Mouse (Mus musculus): ENCODE data around the gene Ankrd35. TPM values are rescaled to one million over a fixed set of nuclear protein-coding genes. Genes with fewer than 3 reads are reported as not detected.
"Not testable (repeated sequence)": the region's sequence is repeated elsewhere in the genome, so short reads cannot be mapped to it uniquely, and the experiment has no call there.

Ankrd35 gene
- total RNA-seq, 2 experiments from 2014 or later: 2.7 to 3.3 TPM

DNA sequence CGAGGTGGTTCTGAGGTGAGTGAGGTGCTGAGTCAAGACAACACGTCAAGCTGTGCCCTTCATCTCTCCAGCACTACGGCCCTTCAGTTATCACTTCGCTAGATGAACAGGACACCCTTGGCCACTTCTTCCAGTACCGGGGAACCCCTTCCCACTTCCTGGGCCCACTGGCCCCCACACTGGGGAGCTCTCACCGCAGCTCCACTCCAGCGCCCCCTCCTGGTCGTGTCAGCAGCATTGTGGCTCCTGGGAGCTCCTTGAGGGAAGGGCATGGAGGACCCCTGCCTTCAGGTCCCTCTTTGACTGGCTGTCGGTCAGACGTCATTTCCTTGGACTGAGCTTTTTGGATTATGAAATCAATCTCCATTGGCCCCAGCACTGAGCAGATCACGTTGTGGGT is 34.8 kb downstream of the Ankrd35 start:
- DNase-seq (ENCODE audit: low spot score in 2 of 2): no peak

- DNase-seq (ENCODE audit: low spot score in 2 of 2): no peak
Observed at GRCm38 (mm10) chr3:96706217-96706616, 36.3 kb downstream of the Ankrd35 start.

- no peak for DNase-seq (ENCODE audit: low spot score in 2 of 2)
Observed at GRCm38 (mm10) chr3:96706984-96707383, 37.1 kb downstream of the Ankrd35 start.

DNA sequence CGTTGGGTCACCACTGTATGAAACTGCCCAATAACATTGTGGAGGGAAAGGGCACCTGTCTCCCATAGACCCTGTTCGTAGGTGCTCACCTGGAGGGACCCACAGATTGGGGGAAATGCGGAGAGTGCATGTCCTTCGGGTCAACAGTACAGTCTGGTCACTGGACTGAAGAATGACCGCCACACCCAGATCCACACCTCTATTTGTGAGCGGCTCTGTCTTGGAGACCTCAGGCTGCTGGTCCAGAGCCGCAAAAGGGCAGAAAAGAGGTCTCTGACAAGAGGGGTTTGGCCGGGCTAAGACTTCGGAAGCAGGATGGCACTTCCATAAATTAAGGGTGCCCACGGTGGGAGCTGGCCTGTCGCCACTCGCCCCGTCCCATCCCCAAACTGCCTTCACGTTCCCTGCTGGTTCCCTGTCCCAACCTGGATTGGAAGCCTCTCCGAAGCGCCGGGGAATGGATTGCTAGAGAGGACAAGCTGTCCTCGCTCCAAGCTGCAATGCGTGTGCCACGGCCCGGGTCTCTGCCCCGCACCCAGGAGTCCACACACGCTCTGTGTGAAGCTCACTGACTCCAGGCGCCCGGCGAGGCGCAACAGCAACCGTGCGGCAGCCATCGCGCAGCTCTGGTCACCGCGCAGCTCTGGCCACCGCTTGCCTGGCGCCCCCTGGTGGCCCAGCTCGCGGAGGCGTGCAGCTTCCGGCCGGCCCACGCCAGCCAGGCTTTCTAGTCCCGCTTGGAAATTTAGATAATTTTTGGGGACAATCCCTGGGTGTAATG is 38.2 kb downstream of the Ankrd35 start, which contains the start of gene Nudt17:
Nudt17 (minus strand) TSS at position 660 of the 781 bp plus-strand sequence.
- peak; percentile 58 to 80 for DNase-seq (ENCODE audit: low spot score in 2 of 2)

GRCm38 (mm10) chr3:96708684-96709064 is 38.7 kb downstream of the Ankrd35 start:
- DNase-seq (ENCODE audit: low spot score in 2 of 2): no peak

- no peak for DNase-seq (ENCODE audit: low spot score in 2 of 2)
Observed at GRCm38 (mm10) chr3:96714286-96714685, 44.4 kb downstream of the Ankrd35 start.

GRCm38 (mm10) chr3:96715854-96716253 is 45.9 kb downstream of the Ankrd35 start:
- DNase-seq (ENCODE audit: low spot score in 2 of 2): no peak

DNA sequence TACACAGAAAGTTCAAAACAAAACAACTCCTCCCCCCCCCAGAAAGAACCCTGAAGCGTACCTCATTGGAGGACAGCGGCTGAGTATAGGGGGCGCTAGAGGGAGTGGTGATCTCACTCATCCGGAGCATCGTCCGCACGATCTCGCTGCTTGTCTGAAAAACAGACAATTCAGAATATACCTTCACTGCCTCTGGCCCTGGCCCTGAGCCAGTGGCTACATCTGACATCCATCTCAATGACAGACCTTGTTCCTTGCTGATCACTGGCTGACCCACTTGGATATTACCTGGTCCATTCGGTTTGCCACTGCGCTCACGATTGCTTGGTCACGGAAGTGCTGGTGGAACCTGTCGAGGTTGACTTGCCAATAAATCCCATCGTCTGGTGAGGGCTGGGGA is 49.2 kb downstream of the Ankrd35 start:
- no peak for DNase-seq (ENCODE audit: low spot score in 2 of 2)

DNA sequence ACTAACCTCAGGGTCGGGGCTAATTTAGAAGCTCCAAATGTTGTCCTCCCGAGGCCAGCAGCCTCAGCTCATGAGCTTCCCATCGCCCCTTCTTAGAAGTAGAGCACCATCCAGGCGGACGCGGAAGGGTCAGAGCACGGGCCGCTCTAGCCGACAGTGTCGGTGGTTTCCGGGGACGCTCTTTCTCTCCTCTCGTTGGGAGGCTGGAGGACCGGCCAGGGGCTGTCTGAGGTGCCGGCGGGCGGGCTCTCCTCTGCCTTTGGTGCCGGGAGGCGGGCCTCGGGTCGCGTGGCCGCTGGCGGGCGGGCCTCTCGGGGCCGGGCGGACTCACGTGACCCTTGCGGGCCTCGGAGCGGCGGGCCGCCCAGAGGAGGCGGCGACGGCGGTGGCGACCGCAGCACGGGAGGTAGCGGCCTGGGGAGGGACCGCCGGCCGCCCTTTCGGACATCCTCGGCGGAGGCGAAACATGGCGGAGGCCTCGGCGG is 57.5 kb downstream of the Ankrd35 start, which contains the start of the genes Polr3c and Rnf115:
Polr3c (minus strand) TSS at position 286 of the 485 bp plus-strand sequence.
Rnf115 (plus strand) TSS at position 322 of the 485 bp plus-strand sequence.
- DNase-seq (ENCODE audit: low spot score in 2 of 2): peak; percentile 84 to 94

DNA sequence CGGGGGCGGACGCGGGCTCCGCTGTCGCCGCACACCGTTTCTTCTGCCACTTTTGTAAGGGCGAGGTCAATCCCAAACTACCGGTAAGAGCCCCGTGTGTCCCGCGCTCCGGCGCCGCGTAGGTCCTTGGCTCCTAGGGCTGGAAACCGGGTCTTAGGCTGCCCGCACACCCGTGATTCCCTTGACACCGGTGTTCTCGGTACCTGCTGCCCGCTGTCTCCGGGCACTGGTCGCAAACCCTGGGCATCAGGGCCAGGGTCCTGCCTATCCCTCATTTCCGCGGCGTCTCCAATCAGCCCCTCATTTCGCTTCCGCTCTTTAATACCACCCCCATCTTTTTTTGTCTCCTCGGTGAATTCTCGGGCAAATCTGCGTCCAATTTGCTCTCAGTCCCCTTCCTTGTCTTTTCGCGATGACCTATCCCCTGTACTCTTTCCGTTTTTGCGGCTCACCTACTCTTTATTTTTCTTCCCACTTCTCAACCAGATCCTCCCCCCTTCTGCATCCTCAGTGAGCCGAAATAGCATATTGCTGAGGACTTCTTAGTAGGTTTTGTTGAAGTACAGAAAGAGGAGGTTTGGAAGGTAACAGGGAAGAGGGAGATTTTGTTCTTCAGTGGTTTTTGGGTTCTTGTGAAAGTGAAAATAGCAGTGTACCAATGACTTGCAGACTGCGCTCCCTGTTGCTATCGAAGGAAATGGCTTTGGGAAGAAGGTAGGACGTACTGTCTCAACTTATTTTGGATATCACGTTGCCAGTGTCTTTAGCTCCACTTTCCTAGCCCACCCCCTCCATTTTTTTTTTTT is 58.1 kb downstream of the Ankrd35 start:
- no peak for DNase-seq (ENCODE audit: low spot score in 2 of 2)

DNA sequence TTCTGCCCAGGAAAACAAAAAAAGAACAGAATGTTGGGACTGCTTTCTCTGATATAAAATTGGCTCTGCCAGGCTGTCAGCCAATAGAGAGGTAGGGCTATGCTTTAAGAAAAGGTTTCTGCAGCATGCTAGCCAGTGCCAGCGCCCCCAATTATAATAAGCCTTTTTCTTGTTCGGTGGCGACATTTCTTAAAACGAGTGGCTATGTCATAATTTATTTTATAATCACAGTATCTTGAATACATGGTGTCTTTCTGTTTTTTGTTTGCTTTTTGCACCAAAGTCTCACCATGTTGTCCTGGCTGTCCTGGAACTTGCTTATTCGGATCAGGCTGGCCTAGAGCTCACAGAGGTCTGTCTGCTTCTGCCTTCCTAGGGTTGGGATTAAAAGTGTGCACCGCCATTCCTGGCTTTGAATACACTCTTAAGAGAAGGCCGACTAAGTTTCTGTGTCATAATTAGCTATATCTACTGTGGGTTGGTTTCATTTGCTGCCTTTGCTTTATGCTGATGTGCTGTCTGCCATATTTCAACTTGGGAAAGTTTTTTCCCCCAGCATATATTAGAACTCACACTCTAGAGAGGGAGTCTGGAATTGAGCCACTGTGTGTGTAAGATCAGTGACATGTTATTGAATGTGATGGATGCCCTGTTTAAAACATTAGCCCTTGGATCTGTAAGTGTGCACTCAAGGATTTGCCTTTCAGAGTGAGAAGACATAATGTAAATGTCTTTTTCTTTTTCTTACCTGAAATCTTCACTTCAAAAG is 58.9 kb downstream of the Ankrd35 start:
- DNase-seq (ENCODE audit: low spot score in 2 of 2): no peak

DNA sequence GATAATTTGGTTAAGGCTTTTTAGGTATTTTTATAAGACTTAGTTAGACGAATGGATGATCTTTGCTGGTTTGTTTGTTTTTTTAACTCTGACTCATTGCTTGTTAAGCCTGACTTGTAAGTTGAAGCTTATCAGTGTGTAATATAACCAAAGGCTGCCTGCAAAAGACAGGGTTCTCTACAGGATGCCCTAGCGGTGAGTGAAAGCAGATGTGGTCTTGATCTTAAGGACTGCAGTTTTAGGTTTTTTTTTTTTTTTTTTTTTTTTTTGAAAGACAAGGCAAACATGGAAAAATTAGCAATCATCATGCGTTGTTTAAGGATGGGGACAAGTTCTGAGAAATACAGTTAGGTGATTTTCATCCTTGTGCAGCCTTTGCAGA is 59.5 kb downstream of the Ankrd35 start:
- DNase-seq (ENCODE audit: low spot score in 2 of 2): no peak

DNA sequence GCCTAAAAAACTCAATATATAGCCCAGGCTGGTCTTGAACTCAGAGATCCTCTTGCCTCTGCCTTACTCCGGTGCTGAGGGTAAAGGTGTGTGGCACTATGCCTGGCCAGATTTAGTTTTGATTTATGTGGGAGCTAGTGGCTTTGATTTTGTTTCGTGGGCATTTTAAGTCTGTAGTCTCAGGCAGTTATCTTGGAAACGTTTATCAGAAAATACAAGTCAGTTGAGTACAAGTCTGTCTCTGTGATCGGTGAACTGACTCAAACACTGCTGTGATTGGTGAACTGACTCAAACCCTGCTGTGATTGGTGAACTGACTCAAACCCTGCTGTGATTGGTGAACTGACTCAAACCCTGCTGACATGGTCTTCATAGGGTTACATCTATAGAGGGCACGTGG is 60.9 kb downstream of the Ankrd35 start:
- no peak for DNase-seq (ENCODE audit: low spot score in 2 of 2)

DNA sequence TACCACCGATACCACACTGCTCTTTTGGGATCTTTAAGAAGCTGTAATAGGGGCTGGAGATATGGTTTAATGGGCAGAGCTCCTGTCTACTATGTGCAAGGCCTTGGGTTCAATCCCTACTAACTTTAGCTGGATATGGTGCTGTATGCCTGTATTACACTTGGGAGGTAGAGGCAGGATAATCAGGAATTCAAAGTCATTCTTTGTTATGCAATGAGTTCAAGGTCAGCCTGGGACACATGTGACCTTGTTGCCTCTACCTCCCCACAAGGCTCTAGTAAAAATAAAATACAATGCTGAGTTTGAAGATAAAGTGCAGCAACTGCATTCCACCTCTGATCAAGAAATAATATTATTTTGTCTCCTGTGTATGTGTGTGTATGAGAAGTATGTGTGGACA is 64.1 kb downstream of the Ankrd35 start:
- DNase-seq (ENCODE audit: low spot score in 2 of 2): no peak

- no peak for DNase-seq (ENCODE audit: low spot score in 2 of 2)
Observed at GRCm38 (mm10) chr3:96735200-96735599, 65.3 kb downstream of the Ankrd35 start.

DNA sequence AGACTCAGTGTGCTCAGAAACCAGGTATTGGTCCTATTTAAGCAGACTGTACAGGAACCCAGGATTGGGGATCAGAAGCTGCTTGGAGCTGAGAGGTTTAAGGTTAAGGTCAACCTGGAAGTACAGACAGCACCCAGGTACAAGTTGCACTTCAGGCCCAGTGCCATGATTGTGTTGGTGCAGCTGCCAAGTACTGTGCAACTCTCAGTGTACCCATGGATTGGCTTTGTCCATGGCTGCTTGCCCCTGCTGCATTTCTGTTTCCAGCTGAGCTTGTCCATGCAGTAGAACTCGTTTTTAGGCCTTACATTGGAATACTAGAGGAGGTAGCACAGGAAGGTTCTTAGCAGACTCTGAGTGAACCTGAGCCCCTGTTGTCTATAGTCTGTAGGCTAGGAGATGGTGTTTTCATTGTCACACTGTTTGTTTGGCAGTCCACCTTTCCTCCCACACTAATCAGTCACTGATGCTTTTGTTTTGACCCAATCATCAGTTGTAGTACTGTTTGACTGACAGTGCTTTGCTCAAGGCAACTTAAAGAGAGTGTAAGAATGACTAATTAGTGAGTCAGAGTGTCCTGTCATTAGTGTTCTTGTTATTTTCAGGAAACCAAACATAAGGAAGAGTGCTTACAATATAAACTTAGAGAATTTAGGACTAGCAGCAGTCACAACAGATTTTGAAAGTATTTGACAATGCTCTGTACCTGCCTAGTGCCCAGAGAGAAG is 67.2 kb downstream of the Ankrd35 start:
- DNase-seq (ENCODE audit: low spot score in 2 of 2): no peak

DNA sequence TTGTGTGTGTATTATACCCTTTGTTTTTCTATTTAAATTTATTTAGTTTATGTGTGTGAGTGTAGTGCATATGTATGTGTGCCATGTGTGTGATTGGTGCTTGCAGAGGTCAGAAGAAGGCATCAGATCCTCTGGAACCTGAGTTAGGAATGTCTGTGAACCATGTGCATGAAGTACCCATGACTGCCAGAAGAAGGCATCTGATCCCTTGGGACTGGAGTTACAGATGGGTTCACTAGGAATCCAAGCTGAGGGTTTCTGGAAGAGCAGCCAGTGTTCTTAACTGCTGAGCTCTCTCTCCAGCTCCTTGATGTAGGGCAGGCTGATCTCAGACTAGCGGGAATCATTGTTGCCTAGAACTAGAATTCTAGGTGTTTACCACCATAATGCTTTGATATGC is 68.1 kb downstream of the Ankrd35 start:
- no peak for DNase-seq (ENCODE audit: low spot score in 2 of 2)

- not testable (repeated sequence) for DNase-seq (ENCODE audit: low spot score in 2 of 2)
Observed at GRCm38 (mm10) chr3:96740279-96740678, 70.3 kb downstream of the Ankrd35 start.
